Mouse (Mus musculus) macrophage (primary cell): ENCODE measurements at regions not wholly inside any gene's neighbourhood (a gene's known extent, or its start where the extent isn't known, plus 50 kb on each side); places are given as distances from the start of the nearest gene placed in this dataset.

Experiments
- H3K27ac ChIP-seq: fragments of 350-480 bp; formaldehyde crosslinking; 2 replicates; pipeline ENCODE4 v1.9.0; 2021
- H3K36me3 ChIP-seq: fragments of 350-480 bp; formaldehyde crosslinking; 2 replicates; pipeline ENCODE4 v1.9.0; 2021; ENCODE audit errors: inconsistent target
- H3K4me3 ChIP-seq: fragments of 350-480 bp; formaldehyde crosslinking; 2 replicates; pipeline ENCODE4 v1.9.0; 2021; ENCODE audit errors: inconsistent target
- H3K79me2 ChIP-seq: fragments of 350-480 bp; formaldehyde crosslinking; 2 replicates; pipeline ENCODE4 v1.9.0; 2021; ENCODE audit errors: inconsistent target

DNA sequence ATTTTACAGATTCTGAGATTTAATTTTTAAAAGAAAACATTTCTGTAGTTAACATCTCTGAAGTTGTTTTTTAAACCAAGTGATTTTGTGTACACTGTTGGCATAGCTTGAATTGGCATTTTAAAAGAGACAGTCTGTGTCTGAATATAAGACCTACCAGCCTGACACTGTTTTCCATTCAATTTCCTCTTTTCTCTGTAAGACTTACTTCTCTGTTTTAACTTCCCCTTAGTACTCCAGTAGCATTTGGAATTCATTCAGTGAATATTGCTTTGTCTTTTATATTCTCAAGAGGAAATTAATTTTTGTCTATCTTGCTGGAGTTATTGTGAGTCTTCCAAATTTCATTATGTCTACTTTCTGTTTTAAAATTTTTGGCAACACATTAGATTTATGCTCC lies 396.9 kb upstream of the Pot1a start:
- Histone ChIP-seq H3K79me2 (no peaks in the 10 kb centered on the region), H3K36me3 (no peaks in the 10 kb centered on the region), H3K27ac (peak overlapping the region; percentile 47), H3K4me3 (no peak overlapping the region)
